Mouse (Mus musculus): ENCODE results near the gene Rbx1.

The Rbx1 gene

GRCm38 (mm10) chr15:81485483-81485882 lies 19.4 kb downstream of the Rbx1 start:
- no peak for DNase-seq

GRCm38 (mm10) chr15:81503466-81503865 lies 37.4 kb downstream of the Rbx1 start:
- no peak for DNase-seq

GRCm38 (mm10) chr15:81503995-81504394 lies 37.9 kb downstream of the Rbx1 start:
- no peak for DNase-seq

- no peak for DNase-seq
These were observed 41.1 kb downstream of the Rbx1 start for GRCm38 (mm10) chr15:81507201-81507600.

GRCm38 (mm10) chr15:81510621-81511020 lies 44.5 kb downstream of the Rbx1 start:
- no peak for DNase-seq

- DNase-seq, result no peak
These were observed 45.6 kb downstream of the Rbx1 start for GRCm38 (mm10) chr15:81511601-81512261.

- DNase-seq, result peak; percentile 60 to 70
These were observed 48.2 kb downstream of the Rbx1 start for GRCm38 (mm10) chr15:81514111-81514971.

GRCm38 (mm10) chr15:81515221-81515620 lies 49.1 kb downstream of the Rbx1 start:
- no peak for DNase-seq

GRCm38 (mm10) chr15:81518031-81518430 lies 51.9 kb downstream of the Rbx1 start:
- no peak for DNase-seq

- DNase-seq, result no peak
These were observed 52.7 kb downstream of the Rbx1 start for GRCm38 (mm10) chr15:81518761-81519160.

- peak; percentile 42 to 50 for DNase-seq
These were observed 56.1 kb downstream of the Rbx1 start for GRCm38 (mm10) chr15:81522036-81522751.

GRCm38 (mm10) chr15:81522761-81523168 lies 56.7 kb downstream of the Rbx1 start:
- no peak for DNase-seq

- peak; percentile 90 to 92 for DNase-seq
These were observed 57.2 kb downstream of the Rbx1 start for GRCm38 (mm10) chr15:81523169-81523871.

GRCm38 (mm10) chr15:81523901-81524300 lies 57.8 kb downstream of the Rbx1 start:
- DNase-seq, result peak in 1 of 2 experiments; percentile 16

Measured in cerebellum, adult 18-20 months (tissue).